Mouse (Mus musculus): ENCODE data around the gene Mmp9.

The Mmp9 gene

DNA sequence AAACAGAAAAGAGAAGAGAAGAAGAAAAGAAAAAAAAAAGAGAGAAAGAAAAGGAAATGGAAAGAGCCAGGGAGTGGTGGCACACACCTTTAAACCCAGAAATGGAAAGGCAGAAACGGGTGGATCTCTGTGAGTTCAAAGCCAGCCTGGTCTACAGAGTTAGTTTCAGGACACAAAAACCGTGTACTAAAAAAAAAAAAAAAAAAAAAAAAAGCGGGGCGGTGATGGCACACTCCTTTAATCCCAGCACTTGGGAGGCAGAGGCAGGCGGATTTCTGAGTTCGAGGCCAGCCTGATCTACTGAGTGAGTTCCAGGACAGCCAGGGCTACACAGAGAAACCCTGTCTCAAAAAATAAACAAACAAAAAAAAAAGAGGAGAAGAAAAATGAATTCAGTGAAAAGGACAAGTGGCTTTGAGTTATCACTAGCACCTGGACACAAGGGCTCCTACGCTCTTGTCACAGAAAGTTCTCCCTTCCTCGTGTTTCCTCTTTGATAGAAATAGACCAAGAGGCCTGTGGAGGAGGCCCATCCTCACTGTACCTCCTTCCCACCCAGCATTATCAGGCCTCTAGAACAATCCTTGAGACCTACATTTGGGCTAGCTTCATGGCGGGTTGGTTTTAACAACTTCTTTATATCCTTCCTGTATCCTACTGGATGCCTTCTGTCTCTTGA is 27.7 kb upstream of the Mmp9 start:
- no peak for DNase-seq (ENCODE audit: low spot score)

DNA sequence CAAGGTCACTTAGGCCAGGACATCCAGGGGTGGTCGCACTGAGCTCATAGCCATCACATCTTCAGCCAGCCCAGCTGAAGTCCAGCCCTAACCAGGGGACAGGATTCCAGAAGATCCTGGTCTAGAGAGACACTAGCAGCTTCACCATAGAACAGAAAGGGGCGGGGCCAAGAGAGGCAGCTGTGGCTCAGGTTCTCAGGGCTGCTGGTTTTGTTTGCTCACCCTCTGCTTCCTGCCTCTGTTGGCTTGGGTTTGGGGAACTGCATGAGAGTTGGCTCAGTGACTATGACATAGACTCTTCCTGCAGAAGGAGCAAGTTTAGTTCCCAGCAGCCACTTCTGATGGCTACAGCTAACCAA is 27.2 kb upstream of the Mmp9 start:
- peak; percentile 62 for DNase-seq (ENCODE audit: low spot score)

DNA sequence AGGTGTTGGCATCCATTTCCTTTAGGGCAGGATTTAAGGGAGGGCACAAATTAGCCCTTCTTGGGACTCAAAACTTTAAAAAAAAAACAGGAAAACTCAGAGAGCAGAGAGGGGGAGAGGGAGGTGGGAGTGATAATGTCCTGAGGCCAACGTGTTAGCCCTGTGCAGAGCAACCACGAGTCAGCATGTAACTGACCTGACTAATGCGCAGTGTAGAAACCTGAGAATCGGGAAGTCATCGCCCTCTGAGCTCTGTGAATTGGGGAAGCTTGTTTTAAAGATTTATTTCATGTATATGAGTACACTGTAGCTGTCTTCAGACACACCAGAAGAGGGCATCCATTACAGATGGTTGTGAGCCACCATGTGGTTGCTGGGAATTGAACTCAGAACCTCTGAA is 23.8 kb upstream of the Mmp9 start:
- DNase-seq (ENCODE audit: low spot score), result no peak

DNA sequence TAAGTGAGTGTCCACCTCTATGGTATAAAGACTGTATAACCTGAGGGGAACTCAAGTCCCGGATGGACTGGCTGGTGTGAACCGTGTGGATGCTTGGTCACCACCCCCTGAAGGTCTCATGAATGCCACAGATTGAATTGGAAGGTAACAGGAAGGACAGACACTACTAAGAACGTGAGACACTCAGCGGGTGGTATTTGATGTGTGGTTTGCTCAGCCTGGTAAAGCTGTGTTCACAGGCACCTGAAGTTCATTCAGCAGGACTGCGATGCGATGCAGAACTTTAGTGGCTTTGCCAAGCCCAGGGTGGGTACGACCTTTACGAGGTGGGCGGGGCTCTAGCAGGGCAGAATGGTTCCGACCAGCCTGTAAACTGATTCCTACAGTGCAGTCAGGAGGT is 23.2 kb upstream of the Mmp9 start:
- DNase-seq (ENCODE audit: low spot score), result no peak

DNA sequence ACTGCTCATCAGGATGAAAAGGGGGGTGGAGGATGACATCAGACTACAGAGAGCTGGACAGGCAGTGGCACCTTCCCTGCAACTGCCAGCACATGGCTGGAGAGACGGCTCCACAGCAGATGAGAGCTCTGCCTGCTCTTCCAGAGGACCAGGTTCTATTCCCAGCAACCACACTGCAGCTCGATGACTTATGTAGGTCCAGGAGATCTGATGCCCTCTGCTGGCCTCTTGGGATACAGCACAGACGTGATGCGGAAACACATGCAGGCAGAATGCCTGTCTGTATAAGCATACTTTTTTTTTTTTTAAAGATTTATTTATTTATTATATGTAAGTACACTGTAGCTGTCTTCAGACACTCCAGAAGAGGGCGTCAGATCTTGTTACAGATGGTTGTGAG is 22.3 kb upstream of the Mmp9 start:
- no peak for DNase-seq (ENCODE audit: low spot score)

DNA sequence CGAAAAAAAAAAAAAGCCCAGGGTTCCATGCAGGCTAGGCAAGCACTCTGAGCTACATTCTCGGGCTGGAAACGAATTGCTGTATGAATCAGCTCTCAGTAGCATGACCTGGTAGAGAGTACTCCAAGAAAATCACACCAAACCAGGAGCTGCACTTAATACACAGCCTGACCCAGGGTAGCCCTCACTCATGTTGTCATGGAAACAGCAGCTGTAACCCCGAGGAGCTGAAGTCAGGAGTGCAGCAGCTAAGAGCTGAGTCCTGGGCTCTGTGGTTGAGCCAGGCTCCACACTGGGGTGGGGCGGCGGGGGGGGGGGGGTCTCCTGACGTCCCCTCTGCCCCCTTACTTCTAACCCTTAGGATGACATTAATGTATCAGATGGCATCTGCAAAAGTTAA is 18.6 kb upstream of the Mmp9 start:
- DNase-seq (ENCODE audit: low spot score), result no peak

DNA sequence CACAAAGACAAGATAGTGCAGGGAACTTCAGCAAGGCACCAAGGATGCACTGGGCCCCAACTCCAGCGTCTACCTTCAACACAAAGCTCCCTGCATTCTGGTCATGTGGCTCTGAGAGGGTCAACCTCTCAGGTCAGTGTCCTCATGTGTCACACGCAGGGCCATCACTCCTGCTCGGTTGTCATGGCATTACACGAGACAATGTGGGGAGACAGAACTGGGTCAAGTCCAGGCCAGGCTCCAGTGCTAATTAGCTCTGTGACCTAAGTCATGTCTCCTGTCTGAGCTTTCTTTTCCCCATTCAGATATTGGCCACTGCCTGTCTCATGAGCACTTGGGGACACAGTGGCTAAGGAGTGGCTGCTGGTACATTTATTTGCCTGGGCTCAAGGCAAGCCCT is 17.3 kb upstream of the Mmp9 start:
- DNase-seq (ENCODE audit: low spot score), result no peak

DNA sequence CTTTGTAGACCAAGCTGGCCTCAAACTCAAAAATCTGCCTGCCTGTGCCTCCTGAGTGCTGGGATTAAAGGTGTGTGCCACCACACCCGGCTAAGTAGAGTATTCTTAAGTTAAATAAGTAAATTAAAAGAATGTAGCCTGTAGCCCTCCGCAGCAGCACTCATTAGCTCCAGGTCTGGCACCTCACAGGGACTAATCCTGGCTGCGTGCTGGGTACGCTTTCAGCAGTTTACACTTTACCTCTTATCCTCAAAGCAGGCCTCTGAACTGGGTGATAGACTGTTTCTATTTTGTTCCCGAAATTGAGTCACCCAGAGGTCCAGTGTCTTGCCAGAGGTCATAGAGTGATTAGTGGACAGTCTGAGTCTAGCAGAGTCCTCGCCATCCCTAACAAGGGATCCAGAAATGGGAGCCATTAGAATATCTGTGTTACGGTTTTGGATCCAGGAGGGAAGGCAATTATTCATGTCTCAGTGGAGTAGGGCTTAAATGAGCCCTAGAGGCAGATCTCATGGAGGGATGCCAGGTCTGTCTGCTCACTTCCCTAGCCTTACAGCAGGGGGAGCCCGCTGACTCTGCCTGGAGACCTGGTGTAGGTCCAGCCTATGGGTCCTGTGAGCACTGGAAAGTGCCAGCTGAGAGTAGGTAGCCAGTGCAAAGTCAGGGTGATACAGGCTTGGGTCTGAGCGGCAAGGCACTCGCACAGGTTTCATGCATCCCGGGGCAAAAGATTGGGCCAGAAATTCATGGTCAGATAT is 16.3 kb upstream of the Mmp9 start:
- peak; percentile 86 for DNase-seq (ENCODE audit: low spot score)

DNA sequence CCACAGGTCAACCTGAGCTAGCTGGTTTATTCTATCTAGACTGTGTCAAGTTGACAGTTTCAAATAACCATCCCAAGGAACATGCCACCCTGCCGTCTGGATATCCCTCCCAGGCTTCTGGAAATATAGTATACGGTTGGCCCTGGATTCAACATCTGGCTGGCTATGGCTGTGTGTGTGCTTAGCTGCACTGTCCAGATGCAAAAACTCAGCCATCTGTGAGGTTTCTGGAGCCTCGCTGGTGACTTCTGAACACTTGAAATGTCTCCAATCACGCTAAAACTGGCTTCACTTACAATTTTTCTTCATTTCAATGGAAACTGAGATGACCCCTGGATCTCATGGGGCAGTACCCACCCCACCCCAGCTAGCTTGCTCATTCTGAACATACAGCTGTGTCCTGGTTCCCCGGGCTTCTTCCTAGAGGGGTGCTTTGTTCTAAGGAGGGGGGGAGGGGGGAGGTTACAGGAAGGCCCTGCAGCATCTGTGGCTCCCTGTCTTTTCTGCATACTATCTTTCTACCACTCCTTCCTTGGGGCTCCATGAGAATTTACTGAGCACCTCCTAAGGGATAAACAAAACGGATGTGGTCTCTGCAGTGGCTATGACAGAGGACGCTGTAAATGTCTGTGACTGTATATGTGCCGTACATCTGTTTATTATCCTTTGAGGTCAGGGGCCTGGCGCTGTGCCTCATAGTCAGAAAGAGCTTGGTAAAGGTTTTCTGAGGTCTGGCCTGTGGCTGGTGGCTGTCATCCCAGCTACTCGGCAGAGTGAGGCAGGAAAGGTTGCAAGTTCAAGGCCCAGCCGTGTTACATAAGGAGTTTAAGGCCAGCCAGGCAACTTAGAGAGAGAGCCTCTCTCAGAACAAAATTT is 9.6 kb upstream of the Mmp9 start:
- DNase-seq (ENCODE audit: low spot score), result no peak

DNA sequence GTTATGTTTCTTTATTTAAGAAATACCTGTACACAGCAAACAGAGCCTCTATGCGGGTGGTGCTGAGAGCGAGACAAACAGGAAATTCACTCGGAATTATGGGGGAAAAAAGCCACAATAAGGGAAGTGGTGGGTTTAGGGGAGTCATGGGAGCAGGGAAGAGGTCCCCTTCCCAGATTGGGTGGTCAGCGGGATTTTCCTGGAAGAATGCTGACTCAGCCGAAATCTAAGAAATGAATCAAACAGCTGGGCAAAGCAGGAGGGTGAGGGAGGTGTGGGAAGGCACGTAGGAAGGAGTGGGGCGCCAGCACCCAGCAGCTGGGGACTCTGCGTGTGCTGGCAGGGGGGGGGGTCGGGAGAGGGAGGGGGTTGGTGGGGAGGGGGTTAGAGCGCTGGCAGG is 7.0 kb upstream of the Mmp9 start:
- DNase-seq (ENCODE audit: low spot score), result no peak

DNA sequence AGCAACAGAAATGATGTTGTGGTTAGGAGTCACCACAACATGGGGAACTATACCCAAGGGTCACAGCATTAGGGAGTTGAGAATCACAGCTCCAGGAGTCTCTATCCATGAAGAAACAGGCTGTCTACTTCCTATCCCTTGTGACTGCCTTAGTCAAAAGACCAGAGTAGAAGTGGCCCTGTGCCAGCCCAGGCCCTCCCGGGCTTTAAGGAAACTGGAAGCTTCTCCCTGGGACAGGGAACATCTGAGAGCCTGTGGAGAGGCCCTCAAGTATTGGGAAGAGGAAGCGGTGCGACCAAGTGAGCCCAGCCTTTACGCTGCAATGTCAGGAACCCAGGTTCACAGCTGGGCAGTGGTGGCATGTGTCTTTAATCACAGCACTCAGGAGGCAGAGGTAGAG is 4.6 kb upstream of the Mmp9 start:
- no peak for DNase-seq (ENCODE audit: low spot score)

DNA sequence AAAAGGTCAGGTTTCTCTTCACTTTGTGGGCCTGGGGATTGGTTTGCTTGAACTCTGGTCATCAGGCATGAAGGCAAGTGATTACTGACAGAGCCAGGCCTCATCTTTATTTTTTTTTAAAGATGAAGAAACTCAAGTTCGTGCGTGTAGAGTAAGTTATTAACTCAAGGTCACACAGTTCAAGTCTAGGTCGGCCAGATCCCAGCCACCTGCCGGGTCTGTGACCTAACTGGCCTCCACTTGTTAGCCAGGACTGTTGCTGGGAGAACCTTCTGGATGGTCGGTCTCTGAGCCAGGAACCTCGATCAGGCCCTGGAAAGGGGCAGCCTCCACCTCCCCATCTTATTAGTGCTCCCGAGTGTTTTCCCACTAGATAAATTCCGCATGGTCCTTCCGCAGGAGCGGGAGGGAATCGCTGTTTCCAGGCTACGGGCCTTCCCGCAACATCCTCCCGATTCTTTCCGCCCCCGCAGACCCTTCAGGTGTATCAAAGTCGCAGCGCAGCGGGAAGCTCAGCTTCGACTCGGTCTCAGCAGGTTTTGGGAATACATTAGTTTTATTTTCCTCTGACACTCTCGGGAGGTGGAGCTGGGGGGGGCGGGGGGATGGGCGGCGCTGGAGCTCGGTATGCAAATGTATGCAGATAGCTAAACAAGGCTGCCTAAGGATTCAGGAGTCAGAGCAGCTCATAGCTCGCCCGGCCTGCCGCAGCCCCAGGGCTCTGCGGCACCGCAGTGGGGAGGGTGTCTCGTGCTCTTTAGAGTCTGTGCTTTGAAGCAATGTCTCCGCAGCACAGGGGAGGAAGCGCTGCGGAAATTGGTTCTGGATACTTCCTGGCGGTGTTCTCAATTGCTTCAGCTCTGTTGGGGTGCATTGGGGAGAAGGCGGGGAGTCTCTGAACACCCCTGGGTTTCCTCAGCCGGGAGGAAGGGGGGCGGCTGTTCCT is 2.2 kb upstream of the Mmp9 start:
- DNase-seq (ENCODE audit: low spot score), result no peak

DNA sequence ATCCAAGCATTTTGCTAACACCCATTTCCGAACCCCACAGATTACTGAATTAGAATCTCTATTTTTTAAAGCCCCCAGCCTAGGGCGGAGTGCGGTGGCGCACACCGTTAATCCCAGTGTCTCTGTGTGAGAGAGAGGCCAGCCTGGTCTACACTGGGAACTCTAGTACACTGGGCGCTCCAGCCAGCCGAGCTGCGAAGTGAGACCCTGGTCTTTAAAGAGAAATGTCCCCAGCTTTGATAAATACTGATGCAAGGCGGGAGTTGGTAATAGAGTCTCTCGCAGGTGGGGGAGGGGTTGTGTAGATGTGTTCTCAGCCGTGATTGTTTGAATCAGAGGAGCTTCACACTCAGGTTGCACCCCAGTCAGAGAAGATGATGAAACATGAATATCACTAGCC is 1.5 kb upstream of the Mmp9 start:
- DNase-seq (ENCODE audit: low spot score), result no peak

DNA sequence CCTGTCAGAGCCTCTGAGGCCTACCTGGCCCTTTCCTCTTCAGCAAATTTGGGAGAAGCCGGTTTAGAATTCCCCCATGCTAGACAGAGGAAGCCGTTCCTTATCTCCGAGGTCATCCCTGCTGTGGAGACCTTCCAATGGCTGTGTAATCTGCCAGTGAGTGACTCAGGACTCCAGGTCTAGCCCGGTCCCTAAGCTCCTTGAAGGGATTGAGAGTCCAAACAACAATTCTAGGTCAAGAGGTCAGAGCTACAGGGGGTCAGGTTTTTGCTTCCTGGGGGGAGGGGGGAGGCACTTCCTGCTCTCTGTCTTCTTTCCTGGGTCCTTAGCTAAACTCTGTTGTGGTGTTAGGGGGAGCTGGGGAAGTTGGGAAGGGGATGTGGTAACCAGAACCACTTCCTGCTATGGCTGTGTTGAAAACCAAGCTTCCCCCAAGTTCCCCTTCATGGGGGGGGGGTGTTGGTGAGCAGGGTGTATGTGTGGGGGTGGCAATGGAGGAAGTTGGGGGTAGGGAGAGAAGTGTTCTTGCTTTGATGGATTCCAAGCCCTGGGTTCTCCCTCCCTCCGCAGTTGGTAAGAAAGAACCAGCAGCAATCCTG is 2.2 kb downstream of the Mmp9 start:
- DNase-seq (ENCODE audit: low spot score), result no peak

DNA sequence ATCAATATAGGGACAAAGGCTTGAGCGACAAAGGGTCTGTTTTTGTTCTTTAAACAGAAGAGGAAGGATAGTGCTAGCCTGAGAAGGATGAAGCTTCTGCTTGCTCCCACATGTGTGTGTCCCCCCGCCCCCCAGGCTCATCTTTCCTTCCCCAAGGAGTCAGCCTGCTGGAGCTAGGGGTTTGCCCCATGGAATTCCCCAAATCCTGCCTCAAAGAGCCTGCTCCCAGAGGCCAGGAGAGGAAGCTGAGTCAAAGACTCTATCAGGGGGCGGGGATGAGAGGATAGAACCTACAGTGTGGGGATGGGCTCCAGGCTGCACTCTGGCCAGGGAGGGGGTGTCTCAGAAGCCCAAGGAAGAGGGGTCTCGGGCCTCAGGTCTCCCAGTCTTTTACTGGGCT is 6.9 kb downstream of the Mmp9 start:
- DNase-seq (ENCODE audit: low spot score), result no peak

DNA sequence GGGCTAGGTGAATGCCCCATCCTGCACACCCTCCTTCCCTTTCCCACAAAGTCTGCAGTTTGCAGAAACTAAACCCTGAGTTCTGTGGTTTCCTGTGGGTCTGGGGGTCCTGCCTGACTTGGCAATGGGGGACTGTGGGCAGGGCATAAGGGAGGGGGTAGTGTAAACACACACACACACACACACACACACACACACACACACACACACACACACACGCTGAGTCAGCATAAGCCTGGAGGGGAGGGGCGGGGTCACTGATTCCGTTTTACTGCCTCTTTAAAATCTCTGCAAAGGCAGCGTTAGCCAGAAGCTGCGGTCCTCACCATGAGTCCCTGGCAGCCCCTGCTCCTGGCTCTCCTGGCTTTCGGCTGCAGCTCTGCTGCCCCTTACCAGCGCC is 7.3 kb downstream of the Mmp9 start:
- DNase-seq (ENCODE audit: low spot score), result no peak

DNA sequence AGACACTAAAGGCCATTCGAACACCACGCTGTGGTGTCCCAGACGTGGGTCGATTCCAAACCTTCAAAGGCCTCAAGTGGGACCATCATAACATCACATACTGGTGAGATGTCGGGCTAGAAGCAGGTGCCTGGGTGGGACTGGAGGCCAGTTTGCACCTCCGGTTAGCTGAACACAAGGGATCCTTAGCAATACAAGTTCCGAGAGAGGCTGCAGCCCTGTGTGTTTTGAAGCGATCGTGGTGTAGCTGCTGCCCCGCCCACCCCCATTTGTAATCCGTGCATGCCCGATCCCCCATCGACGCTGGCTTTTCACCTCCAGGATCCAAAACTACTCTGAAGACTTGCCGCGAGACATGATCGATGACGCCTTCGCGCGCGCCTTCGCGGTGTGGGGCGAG is 8.4 kb downstream of the Mmp9 start:
- no peak for DNase-seq (ENCODE audit: low spot score)

DNA sequence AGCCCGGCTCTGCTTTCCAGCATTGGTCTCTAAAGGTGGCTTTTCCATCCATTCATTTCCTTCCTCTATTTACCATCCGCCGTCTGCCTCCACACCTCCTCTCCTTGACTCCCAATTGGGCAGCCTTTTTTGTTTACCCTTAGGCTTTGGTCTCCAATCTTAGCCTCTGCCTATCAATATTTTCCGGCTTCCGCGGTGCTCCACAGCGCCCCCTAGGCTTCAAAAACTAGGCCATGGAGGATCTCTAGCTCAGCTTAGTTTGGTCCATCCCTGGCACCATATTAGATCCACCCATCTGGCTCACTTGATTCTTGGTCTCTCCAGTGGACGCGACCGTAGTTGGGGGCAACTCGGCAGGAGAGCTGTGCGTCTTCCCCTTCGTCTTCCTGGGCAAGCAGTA is 9.9 kb downstream of the Mmp9 start:
- DNase-seq (ENCODE audit: low spot score), result no peak

DNA sequence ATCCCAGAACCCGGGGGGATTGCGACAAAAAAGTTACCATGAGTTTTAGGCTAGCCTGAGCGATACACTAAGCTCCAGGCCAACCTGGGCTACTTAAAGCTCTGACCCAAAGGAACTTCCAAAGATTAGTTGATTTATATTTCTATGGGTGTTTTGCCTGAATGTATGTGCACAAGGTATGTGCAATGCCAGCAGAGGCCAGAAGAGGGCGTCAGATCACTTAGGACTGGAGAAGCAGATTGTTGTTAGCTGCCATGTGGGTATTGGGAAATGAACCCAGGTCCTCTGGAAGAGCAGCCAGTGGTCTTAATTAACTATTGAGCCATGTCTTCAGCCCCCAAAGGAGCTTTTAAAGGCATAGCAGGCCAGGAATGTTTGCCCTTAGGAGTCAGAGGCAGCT is 11.2 kb downstream of the Mmp9 start:
- no peak for DNase-seq (ENCODE audit: low spot score)

DNA sequence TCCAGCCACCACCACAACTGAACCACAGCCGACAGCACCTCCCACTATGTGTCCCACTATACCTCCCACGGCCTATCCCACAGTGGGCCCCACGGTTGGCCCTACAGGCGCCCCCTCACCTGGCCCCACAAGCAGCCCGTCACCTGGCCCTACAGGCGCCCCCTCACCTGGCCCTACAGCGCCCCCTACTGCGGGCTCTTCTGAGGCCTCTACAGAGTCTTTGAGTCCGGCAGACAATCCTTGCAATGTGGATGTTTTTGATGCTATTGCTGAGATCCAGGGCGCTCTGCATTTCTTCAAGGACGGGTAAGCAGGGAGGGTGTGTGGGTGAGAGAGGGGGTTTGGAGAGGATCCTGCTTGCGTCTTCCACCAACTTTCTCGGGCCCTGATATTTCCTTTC is 11.9 kb downstream of the Mmp9 start:
- no peak for DNase-seq (ENCODE audit: low spot score)

DNA sequence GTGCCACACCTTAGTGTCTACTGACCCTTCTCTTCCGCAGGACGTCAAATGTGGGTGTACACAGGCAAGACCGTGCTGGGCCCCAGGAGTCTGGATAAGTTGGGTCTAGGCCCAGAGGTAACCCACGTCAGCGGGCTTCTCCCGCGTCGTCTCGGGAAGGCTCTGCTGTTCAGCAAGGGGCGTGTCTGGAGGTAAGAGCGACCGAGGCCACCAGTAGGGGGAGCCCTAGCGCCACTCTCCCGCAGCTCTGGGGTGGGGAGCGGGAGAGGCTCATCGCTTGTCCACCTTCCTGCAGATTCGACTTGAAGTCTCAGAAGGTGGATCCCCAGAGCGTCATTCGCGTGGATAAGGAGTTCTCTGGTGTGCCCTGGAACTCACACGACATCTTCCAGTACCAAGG is 12.6 kb downstream of the Mmp9 start:
- peak; percentile 78 for DNase-seq (ENCODE audit: low spot score)

DNA sequence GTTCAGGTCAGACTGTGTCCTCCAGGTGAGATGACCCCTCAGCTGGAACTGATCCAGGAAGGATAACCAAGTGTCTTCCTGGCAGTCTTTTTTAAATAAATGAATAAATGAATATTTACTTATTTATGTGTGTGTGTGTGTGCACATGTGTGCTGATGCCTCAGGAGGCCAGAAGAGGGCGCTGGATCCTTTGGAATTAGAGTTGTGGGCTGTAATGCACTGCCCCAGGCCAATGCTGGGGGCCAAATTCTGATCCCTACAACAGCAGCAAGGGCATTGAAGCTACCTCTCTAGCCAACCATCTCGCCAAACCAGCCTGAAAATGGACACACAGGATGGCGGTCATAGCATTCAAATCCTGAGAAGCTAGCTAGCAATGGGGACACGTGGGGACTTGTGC is 15.1 kb downstream of the Mmp9 start:
- no peak for DNase-seq (ENCODE audit: low spot score)

All from urinary bladder, postnatal 14 days (tissue).